Mouse (Mus musculus): ENCODE measurements around the gene Serpinb9d.
"Not testable (repeated sequence)": the region's sequence is repeated elsewhere in the genome, so short reads cannot be mapped to it uniquely, and the experiment has no call there.

Gene Serpinb9d

DNA sequence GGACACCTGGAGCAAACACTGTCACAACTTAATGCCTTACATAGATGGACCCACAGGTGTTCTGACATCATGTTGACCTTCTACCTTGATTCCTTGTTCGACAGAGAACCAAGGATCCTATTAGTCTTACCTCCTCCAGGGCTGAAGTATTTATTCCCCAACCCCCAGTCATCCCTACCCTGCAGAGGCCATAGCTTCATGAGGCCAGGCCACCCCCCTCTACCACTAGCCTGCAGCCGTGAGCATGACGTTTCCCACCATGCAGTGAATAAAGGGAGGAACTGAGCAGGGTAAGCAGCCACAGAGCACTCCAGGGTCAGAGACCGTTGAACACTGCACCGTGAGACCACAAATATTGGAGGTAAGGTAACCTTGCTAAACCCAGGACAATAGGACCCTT is at the start of gene Serpinb9d:
Gene Serpinb9d (plus strand): TSS at position 301 of the 400 bp plus-strand sequence.
- no peak for DNase-seq

DNA sequence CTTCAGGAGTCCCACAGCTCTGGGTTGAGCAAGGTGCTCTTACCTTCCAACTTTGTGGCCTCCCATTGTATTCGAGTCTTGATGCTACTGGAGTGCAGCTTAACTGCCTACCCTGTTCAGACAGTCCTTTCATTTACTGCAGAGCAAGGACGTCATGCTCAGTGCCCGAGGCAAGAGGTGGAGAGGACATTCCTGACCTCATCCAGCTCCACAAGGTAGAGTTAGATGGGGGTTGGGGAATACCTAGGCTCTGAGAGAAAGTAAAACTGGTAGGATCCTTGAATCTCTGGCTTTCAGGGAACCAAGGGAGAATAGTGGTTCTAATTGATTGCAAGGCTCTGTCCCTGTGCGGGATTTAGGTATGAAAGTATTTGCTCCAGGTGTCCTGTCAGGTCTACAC is 33.1 kb upstream of the Serpinb9d start, which contains the start of gene Serpinb9c:
Gene Serpinb9c (minus strand): TSS at position 101 of the 400 bp plus-strand sequence.
- no peak for DNase-seq

DNA sequence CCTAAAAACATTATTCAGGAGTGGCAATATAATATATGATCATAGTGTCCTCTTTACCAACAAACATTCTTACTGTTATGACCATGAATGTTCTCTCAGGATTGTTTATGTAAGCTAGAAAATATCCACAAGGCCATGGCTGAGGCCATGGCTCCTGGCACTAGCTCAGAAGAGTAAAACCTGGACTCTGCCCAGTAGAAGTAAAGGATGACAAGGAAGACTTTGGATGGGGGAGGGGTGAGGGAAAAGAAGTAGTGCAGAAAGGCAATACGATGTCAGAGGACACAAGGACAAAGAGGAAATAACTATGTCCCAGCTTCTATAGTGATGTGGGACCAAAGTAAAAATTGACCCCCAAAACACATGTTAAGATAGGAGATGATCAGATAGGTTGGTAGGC is 2.3 kb upstream of the Serpinb9d start:
- DNase-seq: not testable (repeated sequence)

DNA sequence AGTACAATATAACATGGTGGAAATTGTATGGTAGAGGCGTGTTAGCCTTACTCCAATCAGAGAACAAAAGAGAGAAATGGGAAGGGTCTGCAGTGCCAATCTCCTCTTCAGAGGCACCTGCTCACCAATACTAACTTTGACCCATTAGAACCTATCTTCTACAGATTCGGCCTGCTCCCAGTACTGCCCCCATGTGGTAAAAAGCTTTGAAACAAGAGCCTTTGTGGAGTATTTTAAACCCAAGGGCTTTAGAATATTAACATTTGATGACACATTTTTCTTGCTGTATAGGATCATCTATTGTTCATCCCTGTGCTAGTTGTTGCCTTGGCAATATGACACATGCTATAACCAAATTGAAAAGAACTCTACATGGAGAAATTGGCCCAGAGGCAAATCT is 7.0 kb downstream of the Serpinb9d start:
- no peak for DNase-seq

DNA sequence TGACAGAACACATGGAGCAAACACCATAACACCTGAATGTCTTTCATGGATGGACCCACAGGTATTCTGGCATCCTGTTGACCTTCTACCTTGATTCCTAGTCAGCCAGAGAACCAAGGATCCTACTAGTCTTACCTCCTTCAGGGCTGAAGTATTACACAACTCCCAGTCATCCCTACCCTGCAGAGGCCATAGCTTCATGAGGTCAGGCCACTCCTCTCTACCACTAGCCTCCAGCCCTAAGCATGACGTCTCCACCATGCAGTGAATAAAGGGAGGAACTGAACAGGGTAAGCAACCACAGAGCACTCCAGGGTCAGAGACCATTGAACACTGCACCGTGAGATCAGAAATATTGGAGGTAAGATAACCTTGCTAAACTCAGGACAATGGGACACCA is 56.6 kb downstream of the Serpinb9d start, which contains the start of gene Serpinb9e:
Gene Serpinb9e (plus strand): TSS at position 301 of the 400 bp plus-strand sequence.
- not testable (repeated sequence) for DNase-seq
